ENCODE assay signal across 8 mouse cellular contexts in genomic region chr11:84918425-84918824, GRCm38 (mm10). TPM values are rescaled to one million over a fixed set of nuclear protein-coding genes. Genes with fewer than 3 reads are reported as not detected.
DNase-seq lines count a peak whose midpoint lies in the region; ATAC-seq and TF ChIP-seq lines count a peak whose summit lies in the region.

No protein-coding gene starts in this region.

- no peak overlapping the region for H3ac ChIP-seq in C2C12 (ENCODE audit: control insufficient read depth, insufficient read length, low read depth)

- peaks cover 15% of the 10 kb centered on the region for H3K27me3 ChIP-seq in C2C12 (ENCODE audit: control insufficient read depth, insufficient read depth, insufficient read length)
- H3K27me3 ChIP-seq in heart, embryonic 13.5 days (replicated peaks), result no peaks in the 10 kb centered on the region
- H3K27me3 ChIP-seq in liver, embryonic 12.5 days (replicated peaks), result 0 out of 2 replicates have a peak, but pooled peaks cover 5% of the 10 kb centered on the region
- no peaks in the 10 kb centered on the region for H3K27me3 ChIP-seq in stomach, embryonic 14.5 days (ENCODE audit: control insufficient read depth, insufficient read depth, low read length)

- peak; percentile 79 for ATAC-seq in erythroid progenitor cell, adult 5-6 weeks (replicated peaks; ENCODE audit: low FRiP score, poor library complexity, severe bottlenecking)
- no peak for ATAC-seq in heart, embryonic 13.5 days (ENCODE audit: extremely low read depth, insufficient number of reproducible peaks, low FRiP score, low TSS enrichment)
- ATAC-seq in liver, embryonic 12.5 days, result peak; percentile 81
- ATAC-seq in stomach, embryonic 14.5 days (ENCODE audit: insufficient number of reproducible peaks, insufficient read depth, low FRiP score, low read depth), result peak; percentile 77; the same call in 1 of the 2 replicates

- 4% methylated on average over 16 of the region's 16 CpGs for WGBS in heart, embryonic 13.5 days
- 3% methylated on average over 16 of the region's 16 CpGs for WGBS in liver, embryonic 12.5 days (ENCODE audit: insufficient replicate concordance)
- 5% methylated on average over 16 of the region's 16 CpGs for WGBS in stomach, embryonic 14.5 days

- H3K4me1 ChIP-seq in heart, embryonic 13.5 days, result peaks cover 20% of the 10 kb centered on the region
- H3K4me1 ChIP-seq in liver, embryonic 12.5 days, result peaks cover 37% of the 10 kb centered on the region
- H3K4me1 ChIP-seq in stomach, embryonic 14.5 days (ENCODE audit: control insufficient read depth, insufficient read depth, low read length), result no peaks in the 10 kb centered on the region

- peaks cover 1% of the 10 kb centered on the region for H3K36me3 ChIP-seq in C2C12 (ENCODE audit: control insufficient read depth, insufficient read depth)
- peaks cover 11% of the 10 kb centered on the region for H3K36me3 ChIP-seq in heart, embryonic 13.5 days
- peaks cover 14% of the 10 kb centered on the region for H3K36me3 ChIP-seq in liver, embryonic 12.5 days
- no peaks in the 10 kb centered on the region; the same call in 1 of the 2 replicates for H3K36me3 ChIP-seq in stomach, embryonic 14.5 days (ENCODE audit: control insufficient read depth, insufficient read depth, low read length)

- no peak overlapping the region for H3K4me3 ChIP-seq in C2C12 (ENCODE audit: insufficient read depth, poor library complexity, severe bottlenecking)
- 0 out of 2 replicates have a peak overlapping the region, but pooled peaks have one; percentile 13 for H3K4me3 ChIP-seq in heart, embryonic 13.5 days
- no peak overlapping the region for H3K4me3 ChIP-seq in liver, embryonic 12.5 days
- no peak overlapping the region for H3K4me3 ChIP-seq in stomach, embryonic 14.5 days (ENCODE audit: low read depth, low read length)

- peak overlapping the region; percentile 53 for H3K4me2 ChIP-seq in heart, embryonic 13.5 days
- H3K4me2 ChIP-seq in liver, embryonic 12.5 days, result peak overlapping the region; percentile 55
- peak overlapping the region; percentile 28 for H3K4me2 ChIP-seq in stomach, embryonic 14.5 days (replicated peaks; ENCODE audit: low read depth, low read length)

- 0 out of 2 replicates have a peak overlapping the region, but pooled peaks have one; percentile 21 for H3K9ac ChIP-seq in heart, embryonic 13.5 days
- H3K9ac ChIP-seq in liver, embryonic 12.5 days, result 0 out of 2 replicates have a peak overlapping the region, but pooled peaks have one; percentile 20
- no peak overlapping the region for H3K9ac ChIP-seq in stomach, embryonic 14.5 days (replicated peaks; ENCODE audit: low read depth, low read length)

- no peaks in the 10 kb centered on the region for H3K9me3 ChIP-seq in heart, embryonic 13.5 days
- H3K9me3 ChIP-seq in liver, embryonic 12.5 days (replicated peaks), result no peaks in the 10 kb centered on the region
- no peaks in the 10 kb centered on the region for H3K9me3 ChIP-seq in stomach, embryonic 14.5 days (ENCODE audit: control insufficient read depth, low read depth, low read length)

- peak; percentile 93 for TF ChIP-seq CTCF in C2C12 (IDR thresholded peaks at IDR 0.05; ENCODE audit: control insufficient read depth, insufficient read depth, insufficient read length)

- H3K27ac ChIP-seq in heart, embryonic 13.5 days (replicated peaks), result no peak overlapping the region
- H3K27ac ChIP-seq in liver, embryonic 12.5 days, result peak overlapping the region; percentile 23; the same call in 1 of the 2 replicates
- H3K27ac ChIP-seq in stomach, embryonic 14.5 days (ENCODE audit: low read length), result no peak overlapping the region

- peaks cover 12% of the 10 kb centered on the region for H3K79me3 ChIP-seq in C2C12 (ENCODE audit: low read depth)

- H3K79me2 ChIP-seq in C2C12 (ENCODE audit: control insufficient read depth, insufficient read depth), result peaks cover 23% of the 10 kb centered on the region

- peak; percentile 87 for DNase-seq in brain, adult 2 months (ENCODE audit: low read depth, low spot score)
- DNase-seq in kidney, postnatal 10 days, result peak; percentile 94
- DNase-seq in natural killer cell, adult 2 months (ENCODE audit: low spot score in 2 of 2), result peak; percentile 67 to 82

TF ChIP-seq in C2C12, 6 proteins besides CTCF, POLR2A, EP300 and RAD21:
- TF ChIP-seq CEBPB (IDR thresholded peaks at IDR 0.05; ENCODE audit: low read depth) (no peak), MYOD1 (IDR thresholded peaks at IDR 0.05; ENCODE audit: control insufficient read depth, insufficient read length, low read depth) (no peak), MYOG (IDR thresholded peaks at IDR 0.05; ENCODE audit: control insufficient read depth, extremely low read depth, insufficient read length) (no peak)

RNA-seq across cellular contexts. Expression of gene Znhit3, which starts 2.3 kb away (rescaled TPM):
- polyA plus RNA-seq in C2C12 (2012; fragmentation: generic; extraction: Trizol), result 39.2 TPM
- total RNA-seq in erythroid progenitor cell, adult 5-6 weeks (2015; ENCODE audit: low replicate concordance), result 9.4 and 26.4 TPM in 2 replicates
- 6.0 and 14.2 TPM in 2 replicates for total RNA-seq in erythroid progenitor cell, adult 5-6 weeks (2017; ENCODE audit: low replicate concordance)
- polyA plus RNA-seq in heart, embryonic 13.5 days (2015; fragmentation: Nextera tagmentation; extraction: Ambion mirVana), result 38.6 and 46.0 TPM in 2 replicates
- polyA plus RNA-seq in liver, embryonic 12.5 days (2016; fragmentation: Nextera tagmentation; extraction: Ambion mirVana), result 60.0 and 62.4 TPM in 2 replicates
- polyA plus RNA-seq in stomach, embryonic 14.5 days (2014; fragmentation: Nextera tagmentation; extraction: Ambion mirVana), result 54.9 and 64.3 TPM in 2 replicates

RNA-seq across cellular contexts. Expression of gene Pigw, which starts 38.3 kb away (rescaled TPM):
- 3.9 TPM for polyA plus RNA-seq in C2C12 (2012; fragmentation: generic; extraction: Trizol)
- 1.7 and 4.7 TPM in 2 replicates for total RNA-seq in erythroid progenitor cell, adult 5-6 weeks (2015; ENCODE audit: low replicate concordance)
- 5.0 and 6.9 TPM in 2 replicates for total RNA-seq in erythroid progenitor cell, adult 5-6 weeks (2017; ENCODE audit: low replicate concordance)
- polyA plus RNA-seq in heart, embryonic 13.5 days (2015; fragmentation: Nextera tagmentation; extraction: Ambion mirVana), result 2.9 and 3.1 TPM in 2 replicates
- 2.6 and 3.2 TPM in 2 replicates for polyA plus RNA-seq in liver, embryonic 12.5 days (2016; fragmentation: Nextera tagmentation; extraction: Ambion mirVana)
- polyA plus RNA-seq in stomach, embryonic 14.5 days (2014; fragmentation: Nextera tagmentation; extraction: Ambion mirVana), result 3.0 and 4.2 TPM in 2 replicates

RNA-seq across cellular contexts. Expression of gene Myo19, which starts 38.5 kb away (rescaled TPM):
- polyA plus RNA-seq in C2C12 (2012; fragmentation: generic; extraction: Trizol), result 13.2 TPM
- 6.1 and 15.5 TPM in 2 replicates for total RNA-seq in erythroid progenitor cell, adult 5-6 weeks (2015; ENCODE audit: low replicate concordance)
- total RNA-seq in erythroid progenitor cell, adult 5-6 weeks (2017; ENCODE audit: low replicate concordance), result 6.5 and 10.5 TPM in 2 replicates
- 5.7 TPM in 2 replicates for polyA plus RNA-seq in heart, embryonic 13.5 days (2015; fragmentation: Nextera tagmentation; extraction: Ambion mirVana)
- 7.6 TPM in 2 replicates for polyA plus RNA-seq in liver, embryonic 12.5 days (2016; fragmentation: Nextera tagmentation; extraction: Ambion mirVana)
- 9.3 and 9.4 TPM in 2 replicates for polyA plus RNA-seq in stomach, embryonic 14.5 days (2014; fragmentation: Nextera tagmentation; extraction: Ambion mirVana)

RNA-seq across cellular contexts. Expression of gene Car4, which starts 39.2 kb away (rescaled TPM):
- polyA plus RNA-seq in C2C12 (2012; fragmentation: generic; extraction: Trizol), result not detected
- total RNA-seq in erythroid progenitor cell, adult 5-6 weeks (2015; ENCODE audit: low replicate concordance), result not detected in 2 replicates
- total RNA-seq in erythroid progenitor cell, adult 5-6 weeks (2017; ENCODE audit: low replicate concordance), result not detected in 2 replicates
- polyA plus RNA-seq in heart, embryonic 13.5 days (2015; fragmentation: Nextera tagmentation; extraction: Ambion mirVana), result 2.5 and 3.0 TPM in 2 replicates
- 2.7 and 3.1 TPM in 2 replicates for polyA plus RNA-seq in liver, embryonic 12.5 days (2016; fragmentation: Nextera tagmentation; extraction: Ambion mirVana)
- polyA plus RNA-seq in stomach, embryonic 14.5 days (2014; fragmentation: Nextera tagmentation; extraction: Ambion mirVana), result 0.48 and 0.62 TPM in 2 replicates

RNA-seq across cellular contexts. Expression of gene Ggnbp2, which starts 47.8 kb away (rescaled TPM):
- 21.1 TPM for polyA plus RNA-seq in C2C12 (2012; fragmentation: generic; extraction: Trizol)
- total RNA-seq in erythroid progenitor cell, adult 5-6 weeks (2015; ENCODE audit: low replicate concordance), result 268 and 506 TPM in 2 replicates
- total RNA-seq in erythroid progenitor cell, adult 5-6 weeks (2017; ENCODE audit: low replicate concordance), result 686 and 829 TPM in 2 replicates
- 41.7 and 49.8 TPM in 2 replicates for polyA plus RNA-seq in heart, embryonic 13.5 days (2015; fragmentation: Nextera tagmentation; extraction: Ambion mirVana)
- polyA plus RNA-seq in liver, embryonic 12.5 days (2016; fragmentation: Nextera tagmentation; extraction: Ambion mirVana), result 75.5 and 76.8 TPM in 2 replicates
- 68.0 and 69.6 TPM in 2 replicates for polyA plus RNA-seq in stomach, embryonic 14.5 days (2014; fragmentation: Nextera tagmentation; extraction: Ambion mirVana)
